ENCODE assay signal across 9 mouse cellular contexts in the genomic region with DNA sequence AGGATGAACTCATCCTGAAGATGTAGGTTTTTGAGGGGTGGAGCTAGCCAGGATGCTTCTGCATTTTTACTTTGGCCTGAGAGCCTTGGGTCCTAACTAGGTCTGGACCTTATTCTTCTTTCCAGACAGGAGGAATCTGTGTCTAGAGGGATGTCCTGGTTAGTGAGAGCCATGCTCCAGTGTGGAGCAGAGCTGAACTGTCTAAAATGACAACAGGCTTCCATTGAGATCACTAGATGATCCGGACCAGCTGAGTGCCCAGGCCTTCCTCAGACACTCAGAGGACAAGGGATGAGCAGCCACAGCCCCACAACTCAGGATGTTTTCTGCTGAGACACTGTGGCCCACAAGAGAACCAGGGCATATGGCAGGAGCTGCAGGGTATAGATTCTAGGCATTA. TPM values are rescaled to one million over a fixed set of nuclear protein-coding genes. Genes with fewer than 3 reads are reported as not detected.
DNase-seq lines count a peak whose midpoint lies in the region; ATAC-seq lines count a peak whose summit lies in the region.
"Had no signal": no experiment of that assay in that cellular context is flagged by ENCODE, and none has a peak within 500 bp of the region (broad histone marks: within the 10 kb centered on the region; RNA-seq: fewer than 3 reads in every experiment).

No protein-coding gene starts in this region.

- peak overlapping the region; percentile 22; the same call in 1 of the 2 replicates for H3K27ac ChIP-seq in forebrain, embryonic 12.5 days
- no peak overlapping the region for H3K27ac ChIP-seq in forebrain, embryonic 10.5 days
- no peak overlapping the region for H3K27ac ChIP-seq in kidney, embryonic 16.5 days (ENCODE audit: low read length)
- no peak overlapping the region for H3K27ac ChIP-seq in kidney, embryonic 15.5 days
- H3K27ac ChIP-seq in hindbrain, embryonic 10.5 days = peak overlapping the region; percentile 59; the same call in 1 of the 2 replicates
- peak overlapping the region; percentile 45; the same call in 1 of the 2 replicates for H3K27ac ChIP-seq in midbrain, embryonic 15.5 days

- no peak for ATAC-seq in forebrain, embryonic 12.5 days (ENCODE audit: low FRiP score)
- ATAC-seq in kidney, embryonic 16.5 days (ENCODE audit: low FRiP score, low TSS enrichment) = no peak
- ATAC-seq in kidney, embryonic 15.5 days (replicated peaks; ENCODE audit: low FRiP score) = no peak; the same call in 1 of the 2 replicates
- peak; percentile 7; the same call in 1 of the 2 replicates for ATAC-seq in midbrain, embryonic 15.5 days (replicated peaks)

- H3K4me1 ChIP-seq in forebrain, embryonic 12.5 days = no peaks in the 10 kb centered on the region
- H3K4me1 ChIP-seq in forebrain, embryonic 10.5 days = no peaks in the 10 kb centered on the region
- no peaks in the 10 kb centered on the region for H3K4me1 ChIP-seq in kidney, embryonic 16.5 days (ENCODE audit: insufficient read depth, low read length)
- H3K4me1 ChIP-seq in kidney, embryonic 15.5 days = peaks cover 3% of the 10 kb centered on the region
- H3K4me1 ChIP-seq in hindbrain, embryonic 10.5 days (replicated peaks) = peaks cover 3% of the 10 kb centered on the region; the same call in 1 of the 2 replicates
- H3K4me1 ChIP-seq in midbrain, embryonic 15.5 days = no peaks in the 10 kb centered on the region

- H3K9me3 ChIP-seq in forebrain, embryonic 12.5 days = no peaks in the 10 kb centered on the region
- H3K9me3 ChIP-seq in forebrain, embryonic 10.5 days = no peaks in the 10 kb centered on the region
- H3K9me3 ChIP-seq in kidney, embryonic 16.5 days (ENCODE audit: low read length) = no peaks in the 10 kb centered on the region
- H3K9me3 ChIP-seq in kidney, embryonic 15.5 days (replicated peaks) = no peaks in the 10 kb centered on the region
- no peaks in the 10 kb centered on the region for H3K9me3 ChIP-seq in hindbrain, embryonic 10.5 days
- H3K9me3 ChIP-seq in midbrain, embryonic 15.5 days = no peaks in the 10 kb centered on the region
- H3K9me3 ChIP-seq: G1E had no signal

- H3K27me3 ChIP-seq in forebrain, embryonic 12.5 days = no peaks in the 10 kb centered on the region
- H3K27me3 ChIP-seq in forebrain, embryonic 10.5 days (ENCODE audit: poor library complexity, severe bottlenecking) = no peaks in the 10 kb centered on the region
- no peaks in the 10 kb centered on the region for H3K27me3 ChIP-seq in kidney, embryonic 16.5 days (ENCODE audit: insufficient read depth, low read length)
- no peaks in the 10 kb centered on the region for H3K27me3 ChIP-seq in kidney, embryonic 15.5 days
- no peaks in the 10 kb centered on the region for H3K27me3 ChIP-seq in hindbrain, embryonic 10.5 days (ENCODE audit: insufficient read depth, poor library complexity, severe bottlenecking)
- no peaks in the 10 kb centered on the region for H3K27me3 ChIP-seq in midbrain, embryonic 15.5 days (replicated peaks)

- no peak overlapping the region for H3K4me3 ChIP-seq in forebrain, embryonic 12.5 days (replicated peaks)
- H3K4me3 ChIP-seq in forebrain, embryonic 10.5 days = no peak overlapping the region
- no peak overlapping the region for H3K4me3 ChIP-seq in kidney, embryonic 16.5 days (ENCODE audit: low read length)
- no peak overlapping the region for H3K4me3 ChIP-seq in kidney, embryonic 15.5 days (replicated peaks)
- H3K4me3 ChIP-seq in hindbrain, embryonic 10.5 days = no peak overlapping the region
- H3K4me3 ChIP-seq in midbrain, embryonic 15.5 days = no peak overlapping the region

- WGBS in forebrain, embryonic 12.5 days = 93% methylated on average over 1 of the region's 1 CpGs
- 97% methylated on average over 1 of the region's 1 CpGs for whole genome bisulfite sequencing in forebrain, embryonic 10.5 days
- WGBS in kidney, embryonic 16.5 days = 93% methylated on average over 1 of the region's 1 CpGs
- 91% methylated on average over 1 of the region's 1 CpGs for WGBS in kidney, embryonic 15.5 days
- 92% methylated on average over 1 of the region's 1 CpGs for WGBS in hindbrain, embryonic 10.5 days
- WGBS in midbrain, embryonic 15.5 days = 90% methylated on average over 1 of the region's 1 CpGs

- peaks cover 3% of the 10 kb centered on the region for H3K36me3 ChIP-seq in forebrain, embryonic 12.5 days (replicated peaks)
- H3K36me3 ChIP-seq in forebrain, embryonic 10.5 days (replicated peaks) = peaks cover 2% of the 10 kb centered on the region; the same call in 1 of the 2 replicates
- no peaks in the 10 kb centered on the region for H3K36me3 ChIP-seq in kidney, embryonic 16.5 days (ENCODE audit: insufficient read depth, low read length)
- no peaks in the 10 kb centered on the region for H3K36me3 ChIP-seq in kidney, embryonic 15.5 days
- peaks cover 8% of the 10 kb centered on the region for H3K36me3 ChIP-seq in hindbrain, embryonic 10.5 days
- H3K36me3 ChIP-seq in midbrain, embryonic 15.5 days (replicated peaks) = peaks cover 5% of the 10 kb centered on the region; the same call in 1 of the 2 replicates

- no peak overlapping the region for H3K9ac ChIP-seq in forebrain, embryonic 12.5 days
- 0 out of 2 replicates have a peak overlapping the region, but pooled peaks have one; percentile 14 for H3K9ac ChIP-seq in kidney, embryonic 16.5 days (replicated peaks; ENCODE audit: low read length)
- no peak overlapping the region for H3K9ac ChIP-seq in kidney, embryonic 15.5 days
- no peak overlapping the region for H3K9ac ChIP-seq in midbrain, embryonic 15.5 days

- DNase-seq in forebrain, embryonic 10.5 days (ENCODE audit: extremely low spot score, low spot score) = no peak
- DNase-seq in hindbrain, embryonic 10.5 days (ENCODE audit: low spot score) = no peak
- no peak for DNase-seq in kidney, adult 18-20 months
- DNase-seq in thymus, postnatal 10 days (ENCODE audit: low spot score in 2 of 2) = no peak

- no peak overlapping the region for H3K4me2 ChIP-seq in forebrain, embryonic 12.5 days
- no peak overlapping the region for H3K4me2 ChIP-seq in kidney, embryonic 16.5 days (replicated peaks; ENCODE audit: low read depth, low read length)
- H3K4me2 ChIP-seq in kidney, embryonic 15.5 days = no peak overlapping the region
- no peak overlapping the region for H3K4me2 ChIP-seq in midbrain, embryonic 15.5 days

RNA-seq across cellular contexts. Expression of gene Mrpl35, which starts 23.2 kb away (rescaled TPM):
- polyA plus RNA-seq in forebrain, embryonic 12.5 days (2016; fragmentation: Nextera tagmentation; extraction: Ambion mirVana) = 50.7 and 50.9 TPM in 2 replicates
- polyA plus RNA-seq in forebrain, embryonic 10.5 days (2016; fragmentation: Nextera tagmentation; extraction: Ambion mirVana) = 67.3 and 70.7 TPM in 2 replicates
- polyA plus RNA-seq in kidney, embryonic 16.5 days (2015; fragmentation: Nextera tagmentation; extraction: Ambion mirVana) = 70.7 and 71.2 TPM in 2 replicates
- polyA plus RNA-seq in kidney, embryonic 15.5 days (2015; fragmentation: Nextera tagmentation; extraction: Ambion mirVana) = 63.0 and 72.5 TPM in 2 replicates
- polyA plus RNA-seq in hindbrain, embryonic 10.5 days (2016; fragmentation: Nextera tagmentation; extraction: Ambion mirVana) = 61.2 and 69.7 TPM in 2 replicates
- polyA plus RNA-seq in midbrain, embryonic 15.5 days (2015; fragmentation: Nextera tagmentation; extraction: Ambion mirVana) = 35.6 and 40.2 TPM in 2 replicates

RNA-seq across cellular contexts. Expression of gene Immt, which starts 27.5 kb away (rescaled TPM):
- polyA plus RNA-seq in forebrain, embryonic 12.5 days (2016; fragmentation: Nextera tagmentation; extraction: Ambion mirVana) = 151 and 156 TPM in 2 replicates
- polyA plus RNA-seq in forebrain, embryonic 10.5 days (2016; fragmentation: Nextera tagmentation; extraction: Ambion mirVana) = 225 TPM in 2 replicates
- polyA plus RNA-seq in kidney, embryonic 16.5 days (2015; fragmentation: Nextera tagmentation; extraction: Ambion mirVana) = 238 and 251 TPM in 2 replicates
- 217 and 222 TPM in 2 replicates for polyA plus RNA-seq in kidney, embryonic 15.5 days (2015; fragmentation: Nextera tagmentation; extraction: Ambion mirVana)
- 176 and 214 TPM in 2 replicates for polyA plus RNA-seq in hindbrain, embryonic 10.5 days (2016; fragmentation: Nextera tagmentation; extraction: Ambion mirVana)
- polyA plus RNA-seq in midbrain, embryonic 15.5 days (2015; fragmentation: Nextera tagmentation; extraction: Ambion mirVana) = 158 and 160 TPM in 2 replicates

Comparison
In these comparisons a context has a peak if more than half of its experiments do, and no peak if none do; other contexts are left out.
1. H3K27ac ChIP-seq: peak in forebrain, embryonic 12.5 days (single experiment), hindbrain, embryonic 10.5 days (single experiment) and midbrain, embryonic 15.5 days (single experiment); none in forebrain, embryonic 10.5 days (single experiment), kidney, embryonic 16.5 days (single experiment) and kidney, embryonic 15.5 days (single experiment).